Mouse (Mus musculus): ENCODE measurements around the gene Gm20696. TPM values are rescaled to one million over a fixed set of nuclear protein-coding genes. Genes with fewer than 3 reads are reported as not detected.

Gm20696 gene
- polyA plus RNA-seq, 1 experiment, result 2.8 TPM

- H3K4me1 ChIP-seq (ENCODE audit: control insufficient read depth, insufficient read depth, low read length), result no peaks in the 10 kb centered on the region
- no peak for TF ChIP-seq POLR2A (IDR thresholded peaks at IDR 0.05; ENCODE audit: borderline replicate concordance, insufficient read depth, low read length)
- no peaks in the 10 kb centered on the region for H3K27me3 ChIP-seq (ENCODE audit: control insufficient read depth, insufficient read depth, low read length)
- 87% methylated on average over 8 of the region's 8 CpGs for WGBS
- DNase-seq, result no peak
- H3K4me3 ChIP-seq (replicated peaks; ENCODE audit: insufficient read depth, low read depth, low read length), result no peak overlapping the region
- H3K27ac ChIP-seq (ENCODE audit: insufficient read depth, low read length), result no peak overlapping the region
These were observed 46.6 kb downstream of the Gm20696 start for GRCm38 (mm10) chr6:99619964-99620363.

DNA sequence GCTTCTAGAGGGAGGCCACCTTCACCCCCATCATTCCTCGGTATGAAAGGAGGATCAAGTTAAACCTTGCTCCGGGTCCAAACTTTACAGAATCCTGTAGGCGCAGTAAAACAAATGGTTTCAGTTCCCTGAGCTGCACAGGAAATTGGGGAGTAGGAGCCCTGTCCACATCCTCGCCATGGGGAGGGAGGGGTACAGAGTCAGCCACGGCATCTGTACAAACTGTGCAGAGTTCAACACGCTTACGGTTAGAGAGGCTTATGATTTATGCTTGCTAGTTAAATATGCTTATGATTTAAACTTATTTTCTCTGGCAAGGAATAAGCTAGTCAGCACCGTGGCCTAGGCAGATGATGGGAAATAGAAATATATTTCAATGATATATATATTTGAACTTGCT lies 47.1 kb downstream of the Gm20696 start:
- Histone ChIP-seq H3K27me3 (ENCODE audit: control insufficient read depth, insufficient read depth, low read length) (no peaks in the 10 kb centered on the region), H3K27ac (ENCODE audit: insufficient read depth, low read length) (no peak overlapping the region), H3K4me1 (ENCODE audit: control insufficient read depth, insufficient read depth, low read length) (no peaks in the 10 kb centered on the region), H3K4me3 (replicated peaks; ENCODE audit: insufficient read depth, low read depth, low read length) (no peak overlapping the region)
- 90% methylated on average over 8 of the region's 8 CpGs for WGBS
- no peak for DNase-seq
- TF ChIP-seq CTCF (IDR thresholded peaks at IDR 0.05; ENCODE audit: borderline replicate concordance, insufficient read depth, low read depth, low read length) (no peak), POLR2A (IDR thresholded peaks at IDR 0.05; ENCODE audit: borderline replicate concordance, insufficient read depth, low read length) (no peak)

GRCm38 (mm10) chr6:99617867-99618266 lies 48.7 kb downstream of the Gm20696 start:
- DNase-seq, result no peak
- WGBS, result 84% methylated on average over 7 of the region's 7 CpGs
- H3K27ac ChIP-seq (ENCODE audit: insufficient read depth, low read length), result no peak overlapping the region
- TF ChIP-seq POLR2A (IDR thresholded peaks at IDR 0.05; ENCODE audit: borderline replicate concordance, insufficient read depth, low read length) (no peak), CTCF (IDR thresholded peaks at IDR 0.05; ENCODE audit: borderline replicate concordance, insufficient read depth, low read depth, low read length) (no peak)
- H3K4me1 ChIP-seq (ENCODE audit: control insufficient read depth, insufficient read depth, low read length), result no peaks in the 10 kb centered on the region
- H3K4me3 ChIP-seq (replicated peaks; ENCODE audit: insufficient read depth, low read depth, low read length), result no peak overlapping the region
- H3K27me3 ChIP-seq (ENCODE audit: control insufficient read depth, insufficient read depth, low read length), result no peaks in the 10 kb centered on the region

DNA sequence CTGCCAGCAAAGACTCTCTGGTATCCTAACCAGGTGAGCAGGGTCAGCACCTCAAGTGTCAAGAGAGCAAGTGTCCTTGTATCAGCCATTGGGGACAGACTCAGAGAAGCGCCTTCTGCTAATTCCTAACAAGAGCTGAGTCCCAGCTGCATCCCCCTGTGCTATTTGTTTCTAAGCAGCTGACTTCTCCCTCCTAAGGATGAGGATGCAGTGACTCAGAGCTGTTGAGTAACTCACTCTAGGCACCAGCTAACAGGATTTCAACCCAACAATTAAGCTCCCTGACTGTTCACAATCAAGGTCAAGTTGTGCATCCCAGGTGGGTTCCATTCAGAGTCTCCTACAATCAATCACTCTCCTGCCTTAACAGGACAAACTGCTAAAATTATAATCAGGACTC lies 49.2 kb downstream of the Gm20696 start:
- no peak for DNase-seq
- H3K4me1 ChIP-seq (ENCODE audit: control insufficient read depth, insufficient read depth, low read length), result no peaks in the 10 kb centered on the region
- H3K27me3 ChIP-seq (ENCODE audit: control insufficient read depth, insufficient read depth, low read length), result no peaks in the 10 kb centered on the region
- no peak overlapping the region for H3K4me3 ChIP-seq (replicated peaks; ENCODE audit: insufficient read depth, low read depth, low read length)
- TF ChIP-seq CTCF (IDR thresholded peaks at IDR 0.05; ENCODE audit: borderline replicate concordance, insufficient read depth, low read depth, low read length) (no peak), POLR2A (IDR thresholded peaks at IDR 0.05; ENCODE audit: borderline replicate concordance, insufficient read depth, low read length) (no peak)
- no peak overlapping the region for H3K27ac ChIP-seq (ENCODE audit: insufficient read depth, low read length)
- 96% methylated on average over 1 of the region's 1 CpGs for WGBS

DNA sequence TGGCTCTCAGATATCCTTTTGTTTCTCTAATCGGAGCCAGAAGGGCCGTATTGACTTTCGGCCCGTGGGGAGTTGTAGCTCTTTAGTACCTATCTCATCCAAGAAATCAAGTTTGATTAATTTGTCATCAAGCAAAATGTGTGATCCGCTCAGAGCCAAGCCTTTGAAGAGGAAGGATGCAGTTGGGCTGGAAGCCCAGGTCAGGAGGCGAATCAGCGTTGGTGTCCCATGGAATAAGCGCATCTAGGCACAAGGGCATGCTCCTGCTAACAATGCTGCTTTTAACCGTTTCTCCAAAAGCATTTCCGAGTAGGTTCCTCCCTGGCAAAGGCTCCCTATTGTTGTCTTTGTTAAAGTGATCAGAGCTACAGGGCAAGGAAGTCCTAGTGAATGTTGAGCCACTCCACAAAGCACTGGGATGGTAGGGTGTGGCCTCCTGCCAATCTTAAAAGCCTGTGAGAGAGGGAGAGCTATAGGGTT lies 51.3 kb downstream of the Gm20696 start:
- Histone ChIP-seq H3K4me3 (replicated peaks; ENCODE audit: insufficient read depth, low read depth, low read length) (no peak overlapping the region), H3K27me3 (ENCODE audit: control insufficient read depth, insufficient read depth, low read length) (no peaks in the 10 kb centered on the region), H3K27ac (ENCODE audit: insufficient read depth, low read length) (no peak overlapping the region), H3K4me1 (ENCODE audit: control insufficient read depth, insufficient read depth, low read length) (no peaks in the 10 kb centered on the region)
- no peak for TF ChIP-seq POLR2A (IDR thresholded peaks at IDR 0.05; ENCODE audit: borderline replicate concordance, insufficient read depth, low read length)
- no peak for TF ChIP-seq CTCF (IDR thresholded peaks at IDR 0.05; ENCODE audit: borderline replicate concordance, insufficient read depth, low read depth, low read length)
- 50% methylated on average over 10 of the region's 10 CpGs for WGBS
- no peak for DNase-seq

DNA sequence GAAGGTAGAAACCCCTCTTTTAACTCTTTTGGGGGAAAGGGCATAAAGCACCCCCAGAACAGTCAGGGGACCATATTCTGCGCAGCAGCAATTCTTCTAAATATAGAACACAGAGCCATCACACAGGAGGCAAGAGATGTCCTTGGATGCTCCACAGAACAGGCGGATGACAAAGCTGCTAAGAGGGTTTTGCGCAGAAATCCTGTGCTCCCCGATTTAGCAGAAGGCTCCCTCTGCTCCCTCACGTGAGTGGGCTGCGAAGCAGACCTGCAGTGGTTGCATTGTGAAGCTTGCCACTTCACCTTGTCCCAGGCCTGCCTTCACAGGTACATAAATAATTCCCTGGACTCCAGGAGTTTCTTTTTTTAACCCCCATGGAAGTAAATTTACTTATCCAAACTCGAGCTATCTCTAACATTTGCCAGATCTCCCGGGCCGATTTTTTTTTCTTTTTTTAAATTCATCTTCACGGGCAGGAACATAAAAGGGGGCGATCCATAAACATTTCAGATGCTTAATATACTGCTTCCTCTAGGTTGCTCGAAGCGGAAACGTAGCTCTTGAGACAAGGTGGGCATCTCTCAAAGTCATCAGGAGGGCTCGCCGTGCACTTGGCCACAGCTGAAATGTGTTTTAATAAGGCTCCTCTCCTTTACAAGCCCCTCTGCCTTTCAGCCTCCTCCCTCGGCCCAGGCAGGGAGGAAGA lies 51.9 kb downstream of the Gm20696 start:
- no peaks in the 10 kb centered on the region for H3K27me3 ChIP-seq (ENCODE audit: control insufficient read depth, insufficient read depth, low read length)
- H3K4me3 ChIP-seq (replicated peaks; ENCODE audit: insufficient read depth, low read depth, low read length), result no peak overlapping the region
- 72% methylated on average over 17 of the region's 17 CpGs for WGBS
- no peaks in the 10 kb centered on the region for H3K4me1 ChIP-seq (ENCODE audit: control insufficient read depth, insufficient read depth, low read length)
- no peak for DNase-seq
- TF ChIP-seq CTCF (IDR thresholded peaks at IDR 0.05; ENCODE audit: borderline replicate concordance, insufficient read depth, low read depth, low read length) (no peak), POLR2A (IDR thresholded peaks at IDR 0.05; ENCODE audit: borderline replicate concordance, insufficient read depth, low read length) (no peak)
- H3K27ac ChIP-seq (ENCODE audit: insufficient read depth, low read length), result no peak overlapping the region

DNA sequence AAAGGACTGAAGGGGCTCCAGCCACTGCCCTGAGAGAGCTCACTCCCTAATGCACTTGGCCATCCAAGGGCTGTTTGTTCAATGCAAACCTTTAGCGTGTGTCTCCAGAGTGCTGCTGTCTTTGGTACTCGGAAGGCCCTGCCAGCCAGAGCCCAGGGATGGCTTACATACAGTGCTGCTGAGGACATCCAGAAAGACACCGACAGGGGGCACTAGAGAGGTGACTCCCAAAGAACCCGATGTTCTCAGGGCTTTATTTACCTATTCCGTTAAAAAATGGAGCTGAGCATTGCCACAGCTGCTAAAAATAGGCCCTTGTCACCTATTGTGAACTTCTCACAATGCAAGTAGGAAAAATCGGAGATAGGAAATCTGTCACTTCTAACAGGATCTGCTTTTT lies 54.7 kb downstream of the Gm20696 start:
- no peak overlapping the region for H3K27ac ChIP-seq (ENCODE audit: insufficient read depth, low read length)
- TF ChIP-seq CTCF (IDR thresholded peaks at IDR 0.05; ENCODE audit: borderline replicate concordance, insufficient read depth, low read depth, low read length), result 0 out of 2 replicates have a peak, but pooled peaks have one; percentile 31
- no peak for TF ChIP-seq POLR2A (IDR thresholded peaks at IDR 0.05; ENCODE audit: borderline replicate concordance, insufficient read depth, low read length)
- 70% methylated on average over 6 of the region's 6 CpGs for WGBS
- no peak overlapping the region for H3K4me3 ChIP-seq (replicated peaks; ENCODE audit: insufficient read depth, low read depth, low read length)
- no peaks in the 10 kb centered on the region for H3K4me1 ChIP-seq (ENCODE audit: control insufficient read depth, insufficient read depth, low read length)
- DNase-seq, result no peak
- no peaks in the 10 kb centered on the region for H3K27me3 ChIP-seq (ENCODE audit: control insufficient read depth, insufficient read depth, low read length)

Data from cerebellum, adult 2 months (tissue).